Mouse (Mus musculus): ENCODE data around the gene Alkbh4. TPM values are rescaled to one million over a fixed set of nuclear protein-coding genes. Genes with fewer than 3 reads are reported as not detected.
"Not testable (repeated sequence)": the region's sequence is repeated elsewhere in the genome, so short reads cannot be mapped to it uniquely, and the experiment has no call there.

Gene Alkbh4
- polyA plus RNA-seq, 1 experiment from 2014 or later = 11.2 TPM

DNA sequence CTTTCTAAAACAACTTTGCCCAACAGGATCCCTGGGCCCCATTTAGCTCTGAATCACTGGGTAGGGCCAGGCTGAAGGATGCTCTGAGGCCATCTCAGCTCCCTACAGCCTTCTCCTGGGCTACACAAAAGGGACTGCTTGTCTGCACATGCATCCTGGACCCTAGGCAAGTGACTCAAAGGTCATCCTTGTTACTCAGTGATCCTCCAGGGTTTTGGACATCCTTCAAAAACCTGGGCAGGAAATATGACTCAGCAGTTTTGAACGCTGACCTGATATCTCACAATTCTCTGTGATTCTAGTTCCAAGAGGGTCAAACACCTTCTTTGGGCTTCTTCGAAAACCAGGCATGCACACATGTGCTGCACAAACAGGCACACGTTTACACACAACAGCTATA lies 26.9 kb upstream of the Alkbh4 start:
- ATAC-seq (no peak), DNase-seq (ENCODE audit: low read depth, low spot score) (no peak)
- no peaks in the 10 kb centered on the region for H3K27me3 ChIP-seq
- TF ChIP-seq CTCF (IDR thresholded peaks at IDR 0.05) = no peak
- ChIA-PET CTCF (no interaction called here), POLR2A (no interaction called here)
- in situ Hi-C loops (cut with MboI; ENCODE audit: low pct_unique_long_range_greater_than_20kb) = no loop called here

DNA sequence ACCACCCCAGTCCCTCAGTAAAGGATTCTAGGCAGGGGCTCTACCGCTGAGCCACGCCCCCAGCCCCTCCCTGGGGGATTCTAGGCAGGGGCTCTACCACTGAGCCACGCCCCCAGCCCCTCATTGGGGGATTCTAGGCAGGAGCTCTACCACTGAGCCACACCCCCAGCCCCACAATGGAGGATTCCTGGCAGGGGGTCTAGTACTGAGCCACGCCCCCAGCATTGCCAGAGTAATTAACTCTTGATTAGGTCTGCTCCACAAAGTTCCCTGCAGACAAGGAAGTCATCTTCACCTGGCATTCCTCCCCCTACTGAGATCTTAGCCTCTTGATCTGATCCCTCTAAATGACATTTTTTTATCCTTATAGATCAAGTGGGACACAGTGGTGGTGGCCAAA lies 22.4 kb upstream of the Alkbh4 start:
- in situ Hi-C loops (cut with MboI; ENCODE audit: low pct_unique_long_range_greater_than_20kb); POLR2A ChIA-PET; ATAC-seq; H3K27me3 ChIP-seq; DNase-seq (ENCODE audit: low read depth, low spot score): not testable (repeated sequence)
- CTCF ChIA-PET = interaction anchor here (1.0 kb wide), 1 partner anchor 13 kb away, joined by 3 read pairs; no protein-coding TSS in a partner anchor

GRCm38 (mm10) chr5:136115891-136116783 lies 19.8 kb upstream of the Alkbh4 start, which contains the start of gene Polr2j:
Gene Polr2j, plus strand, starts transcription at chr5:136116631.
- peak; percentile 81 for ATAC-seq
- POLR2A ChIA-PET = interaction anchor here (0.6 to 0.9 kb wide), 4 partner anchors 17 to 182 kb away, joined by 3 read pairs; partner anchors contain the start of gene Ywhag
- peak; percentile 81 for DNase-seq (ENCODE audit: low read depth, low spot score)
- CTCF ChIA-PET = interaction anchor here (0.6 to 2.5 kb wide), 5 partner anchors 11 to 53 kb away, joined by 3 to 18 read pairs (median 3); no protein-coding TSS in a partner anchor
- in situ Hi-C loops (cut with MboI; ENCODE audit: low pct_unique_long_range_greater_than_20kb) = no loop called here
- no peak for TF ChIP-seq CTCF (IDR thresholded peaks at IDR 0.05)
- no peaks in the 10 kb centered on the region for H3K27me3 ChIP-seq

- in situ Hi-C loops (cut with MboI; ENCODE audit: low pct_unique_long_range_greater_than_20kb) = no loop called here
- DNase-seq (ENCODE audit: low read depth, low spot score) (no peak), ATAC-seq (peak; percentile 19)
- H3K27me3 ChIP-seq = no peaks in the 10 kb centered on the region
- POLR2A ChIA-PET = interaction anchor here (0.7 to 0.9 kb wide), 2 partner anchors 17 to 18 kb away, joined by 3 read pairs; no protein-coding TSS in a partner anchor
- no peak for TF ChIP-seq CTCF (IDR thresholded peaks at IDR 0.05)
- CTCF ChIA-PET = interaction anchor here (1.0 to 2.5 kb wide), 4 partner anchors 12 to 52 kb away, joined by 3 to 18 read pairs (median 4); no protein-coding TSS in a partner anchor
Observed at GRCm38 (mm10) chr5:136116784-136117112, 19.2 kb upstream of the Alkbh4 start.

DNA sequence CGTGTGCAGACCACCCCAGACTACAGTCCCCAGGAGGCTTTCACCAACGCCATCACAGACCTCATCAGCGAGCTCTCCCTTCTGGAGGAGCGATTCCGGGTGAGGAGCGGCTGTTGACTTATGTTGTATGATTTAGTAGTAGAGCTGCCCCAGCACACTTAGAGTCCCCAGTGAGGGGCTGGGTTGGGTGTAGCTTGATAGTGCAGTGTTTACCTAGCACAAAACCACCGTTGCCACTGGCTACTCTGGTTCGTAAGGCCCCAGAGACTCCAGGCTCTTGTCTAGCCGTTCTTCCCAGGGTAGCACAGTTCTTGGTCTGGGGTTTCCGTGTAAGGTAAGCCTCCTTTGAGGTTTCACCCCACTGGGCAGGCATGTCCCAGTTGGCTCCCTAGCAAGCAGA lies 13.8 kb upstream of the Alkbh4 start:
- DNase-seq (ENCODE audit: low read depth, low spot score) (no peak), ATAC-seq (no peak)
- no peaks in the 10 kb centered on the region for H3K27me3 ChIP-seq
- in situ Hi-C loops (cut with MboI; ENCODE audit: low pct_unique_long_range_greater_than_20kb) = no loop called here
- TF ChIP-seq CTCF (IDR thresholded peaks at IDR 0.05) = no peak
- POLR2A ChIA-PET = interaction anchor here (0.6 kb wide), 1 partner anchor 141 kb away, joined by 3 read pairs; no protein-coding TSS in a partner anchor
- CTCF ChIA-PET = no interaction called here

DNA sequence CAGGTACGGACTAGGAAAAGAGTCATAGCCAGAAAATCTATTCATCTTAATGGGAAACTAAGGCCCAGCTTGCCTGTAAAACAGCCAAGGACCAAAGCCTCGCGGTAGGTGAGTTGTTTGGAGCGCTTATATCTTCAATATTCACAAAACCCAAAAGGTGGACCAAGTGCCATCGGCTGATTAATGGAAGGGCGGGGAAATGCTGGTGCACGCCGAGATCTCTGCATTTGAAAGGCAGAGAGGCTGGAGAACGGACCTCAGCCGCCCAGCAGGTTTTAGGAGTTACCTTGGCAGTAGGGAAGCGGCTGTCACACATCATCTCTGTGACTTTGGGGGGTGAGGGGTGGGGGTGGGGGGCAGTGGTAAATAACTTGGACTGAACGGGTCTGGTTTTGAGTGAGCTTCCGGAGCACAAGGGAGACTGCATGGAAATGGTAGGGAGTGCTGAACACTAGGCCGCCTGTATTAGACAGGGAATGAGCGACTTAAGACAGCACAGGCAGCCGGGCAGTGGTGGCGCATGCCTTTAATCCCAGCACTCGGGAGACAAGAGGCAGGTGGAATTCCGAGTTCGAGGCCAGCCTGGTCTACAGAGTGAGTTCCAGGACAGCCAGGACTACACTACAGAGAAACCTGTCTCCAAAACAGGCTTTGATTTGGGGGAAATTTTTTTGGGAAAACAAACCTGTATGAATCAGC lies 495 bp downstream of the Alkbh4 start:
- POLR2A ChIA-PET = interaction anchor here (0.7 to 1.4 kb wide), 4 partner anchors 9 to 54 kb away, joined by 3 read pairs; no protein-coding TSS in a partner anchor
- no peak for TF ChIP-seq CTCF (IDR thresholded peaks at IDR 0.05)
- in situ Hi-C loops (cut with MboI; ENCODE audit: low pct_unique_long_range_greater_than_20kb) = loop anchor here (5.0 kb wide), 1 partner anchor 51 kb away; no protein-coding TSS in a partner anchor
- H3K27me3 ChIP-seq = no peaks in the 10 kb centered on the region
- CTCF ChIA-PET = interaction anchor here (0.7 to 1.3 kb wide), 4 partner anchors 32 to 57 kb away, joined by 3 to 4 read pairs (median 3); no protein-coding TSS in a partner anchor
- DNase-seq (ENCODE audit: low read depth, low spot score) (no peak), ATAC-seq (peak; percentile 10)

GRCm38 (mm10) chr5:136137658-136138274 lies 1.8 kb downstream of the Alkbh4 start:
- POLR2A ChIA-PET = no interaction called here
- no peak for TF ChIP-seq CTCF (IDR thresholded peaks at IDR 0.05)

DNA sequence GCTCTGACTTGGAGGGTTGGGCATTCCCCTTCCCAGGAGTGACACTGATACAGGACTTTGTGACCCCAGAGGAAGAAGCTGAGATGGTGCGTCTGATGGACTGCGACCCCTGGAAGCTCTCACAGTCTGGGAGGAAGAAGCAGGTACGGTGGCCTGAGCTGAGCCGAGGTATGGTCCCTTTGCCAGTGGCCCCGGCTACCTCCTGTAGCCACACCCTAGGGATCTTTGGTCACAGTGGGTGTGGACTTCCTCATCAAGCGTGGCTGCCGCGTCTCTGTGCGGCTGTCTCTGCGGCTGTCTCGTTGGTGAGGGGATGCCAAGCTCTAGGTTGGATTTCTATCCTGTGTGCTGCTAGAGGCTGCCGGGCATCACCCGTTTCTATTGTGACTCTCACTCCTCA lies 3.4 kb downstream of the Alkbh4 start:
- TF ChIP-seq CTCF (IDR thresholded peaks at IDR 0.05) = no peak
- ATAC-seq (no peak), DNase-seq (ENCODE audit: low read depth, low spot score) (no peak)
- in situ Hi-C loops (cut with MboI; ENCODE audit: low pct_unique_long_range_greater_than_20kb) = loop anchor here (5.0 kb wide), 1 partner anchor 48 kb away; no protein-coding TSS in a partner anchor
- no peaks in the 10 kb centered on the region for H3K27me3 ChIP-seq
- POLR2A ChIA-PET = no interaction called here
- CTCF ChIA-PET = interaction anchor here (0.8 to 2.0 kb wide), 2 partner anchors 45 to 49 kb away, joined by 3 to 7 read pairs; no protein-coding TSS in a partner anchor

More at GRCm38 (mm10) chr5:136137658-136138274, 1.8 kb downstream of the Alkbh4 start:
- no peak for ATAC-seq
- CTCF ChIA-PET = interaction anchor here (1.1 kb wide), 2 partner anchors 31 to 49 kb away, joined by 3 to 4 read pairs; no protein-coding TSS in a partner anchor
- in situ Hi-C loops (cut with MboI; ENCODE audit: low pct_unique_long_range_greater_than_20kb) = loop anchor here (5.0 kb wide), 1 partner anchor 50 kb away; no protein-coding TSS in a partner anchor
- H3K27me3 ChIP-seq = no peaks in the 10 kb centered on the region
- DNase-seq (ENCODE audit: low read depth, low spot score) = no peak

GRCm38 (mm10) chr5:136140057-136140482 lies 4.1 kb downstream of the Alkbh4 start:
- TF ChIP-seq CTCF (IDR thresholded peaks at IDR 0.05) = no peak
- ChIA-PET POLR2A (no interaction called here), CTCF (interaction anchor here (1.7 to 2.0 kb wide), 2 partner anchors 23 to 44 kb away, joined by 4 to 7 read pairs; partner anchors contain the start of gene Polr2j)
- DNase-seq (ENCODE audit: low read depth, low spot score) (no peak), ATAC-seq (no peak)
- no peaks in the 10 kb centered on the region for H3K27me3 ChIP-seq
- in situ Hi-C loops (cut with MboI; ENCODE audit: low pct_unique_long_range_greater_than_20kb) = no loop called here

- DNase-seq (ENCODE audit: low read depth, low spot score) (no peak), ATAC-seq (no peak)
- POLR2A ChIA-PET = no interaction called here
- H3K27me3 ChIP-seq = no peaks in the 10 kb centered on the region
- in situ Hi-C loops (cut with MboI; ENCODE audit: low pct_unique_long_range_greater_than_20kb) = no loop called here
- TF ChIP-seq CTCF (IDR thresholded peaks at IDR 0.05) = no peak
- CTCF ChIA-PET = interaction anchor here (1.4 kb wide), 1 partner anchor 9 kb away, joined by 4 read pairs; no protein-coding TSS in a partner anchor
Observed at GRCm38 (mm10) chr5:136142746-136143145, 6.8 kb downstream of the Alkbh4 start.
